Mouse (Mus musculus): Measurements from ENCODE around the gene Krit1.
"Not testable (repeated sequence)": the region's sequence is repeated elsewhere in the genome, so short reads cannot be mapped to it uniquely, and the experiment has no call there.

Krit1 gene

GRCm38 (mm10) chr5:3802433-3803291 lies at the start of gene Krit1, which contains the start of gene Ankib1:
Gene Krit1, plus strand, starts transcription at chr5:3803184.
Gene Ankib1, minus strand, starts transcription at chr5:3802925.
- peak; percentile 82 for DNase-seq (ENCODE audit: low read depth, low spot score)

DNA sequence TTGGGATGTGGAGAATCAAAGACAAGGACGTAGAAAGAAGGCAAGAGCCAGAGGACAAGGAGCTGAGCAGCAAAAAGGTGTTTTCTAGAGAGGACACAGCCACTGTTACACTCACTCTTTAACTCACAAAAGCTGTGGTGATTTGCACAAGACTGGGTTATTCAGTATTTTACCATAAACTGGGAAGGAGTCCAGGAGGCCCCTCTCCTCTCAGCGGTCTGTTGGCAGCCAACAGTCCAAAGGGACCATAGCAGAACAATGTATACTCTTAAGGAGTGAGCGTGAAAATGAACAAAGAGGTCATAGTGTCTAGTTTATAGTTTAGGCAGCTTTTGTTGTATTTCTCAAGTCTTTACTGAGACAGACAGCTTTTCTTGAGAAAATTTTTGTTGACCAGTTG lies 31.5 kb upstream of the Krit1 start:
- DNase-seq (ENCODE audit: low read depth, low spot score) = no peak

DNA sequence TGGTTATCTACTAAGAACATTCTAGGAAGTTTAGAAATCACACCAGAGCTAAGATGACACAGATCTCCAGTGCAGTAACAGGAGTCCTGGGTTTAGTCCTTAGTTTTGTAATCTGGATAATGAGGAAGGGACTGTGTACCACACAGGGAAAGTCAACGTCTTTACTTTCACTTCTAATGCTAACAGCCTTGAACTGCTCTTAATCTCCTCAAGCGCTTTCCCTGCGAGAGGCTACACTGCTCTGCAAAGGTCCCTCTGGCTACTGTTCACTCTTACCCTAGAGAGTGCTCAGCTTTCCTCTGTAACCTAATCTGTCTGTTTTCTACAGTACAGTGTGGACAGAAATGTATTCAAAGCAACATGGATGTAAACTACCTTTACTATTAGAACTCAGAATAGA lies 31.0 kb upstream of the Krit1 start:
- DNase-seq (ENCODE audit: low read depth, low spot score) = no peak

GRCm38 (mm10) chr5:3782670-3783069 lies 20.3 kb upstream of the Krit1 start:
- DNase-seq (ENCODE audit: low read depth, low spot score) = no peak

- no peak for DNase-seq (ENCODE audit: low read depth, low spot score)
These were observed 18.9 kb upstream of the Krit1 start for GRCm38 (mm10) chr5:3783947-3784681.

DNA sequence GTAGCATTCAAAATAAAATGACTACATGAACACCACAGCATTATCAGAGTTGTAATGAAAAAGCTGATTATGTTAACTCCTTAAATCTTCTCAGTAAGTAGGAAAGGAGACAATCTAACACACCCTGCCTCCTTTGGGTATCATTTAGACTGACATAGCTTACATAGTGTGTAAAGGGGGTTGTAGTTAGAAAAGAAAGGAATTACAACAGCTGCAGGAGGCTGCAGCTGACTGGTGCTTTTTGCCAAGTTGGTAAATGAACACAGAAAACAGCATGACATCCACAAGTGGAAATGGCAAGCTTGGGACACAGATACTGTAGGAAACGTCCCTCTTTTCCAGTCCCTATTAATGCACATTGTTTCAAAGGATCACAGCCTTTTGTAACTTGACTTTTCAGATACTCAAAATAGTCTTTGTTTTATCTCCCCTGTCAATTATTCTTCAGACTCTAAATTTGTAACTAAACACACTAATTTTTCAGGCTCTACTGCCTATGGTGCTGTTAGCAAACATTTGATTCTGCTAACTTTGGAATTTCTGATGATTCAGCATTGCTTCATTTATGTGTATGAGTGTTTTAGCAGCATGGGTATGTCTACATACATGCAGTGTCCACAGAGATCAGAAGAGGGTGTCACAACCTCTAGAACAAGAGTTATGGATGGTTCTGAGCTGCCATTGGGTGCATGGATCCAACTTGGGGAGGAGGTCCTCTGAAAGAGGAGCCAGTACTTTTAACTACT lies 18.1 kb upstream of the Krit1 start:
- DNase-seq (ENCODE audit: low read depth, low spot score) = no peak

- no peak for DNase-seq (ENCODE audit: low read depth, low spot score)
These were observed 15.4 kb upstream of the Krit1 start for GRCm38 (mm10) chr5:3787548-3787947.

DNA sequence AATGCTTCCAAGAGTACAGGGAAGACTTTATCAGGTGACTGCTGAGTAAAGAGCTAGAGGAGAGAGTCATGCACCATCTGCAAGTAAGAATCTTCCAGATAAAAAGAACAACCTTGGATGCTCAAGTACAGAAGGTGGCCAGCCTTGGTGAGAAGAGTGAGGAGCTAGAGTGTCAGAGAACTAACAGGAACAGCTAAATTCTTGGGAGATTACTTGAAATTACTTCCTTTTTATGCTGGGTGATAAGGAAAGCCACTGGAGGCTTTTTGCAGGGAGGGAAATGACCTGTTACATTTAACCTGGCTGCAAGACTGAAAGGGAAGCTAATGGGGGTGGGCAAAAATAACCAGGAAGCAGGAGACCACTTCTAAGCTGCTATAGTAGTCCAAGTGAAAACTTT lies 11.9 kb upstream of the Krit1 start:
- no peak for DNase-seq (ENCODE audit: low read depth, low spot score)

GRCm38 (mm10) chr5:3797101-3797500 lies 5.9 kb upstream of the Krit1 start:
- not testable (repeated sequence) for DNase-seq (ENCODE audit: low read depth, low spot score)

- DNase-seq (ENCODE audit: low read depth, low spot score) = not testable (repeated sequence)
These were observed 4.3 kb upstream of the Krit1 start for GRCm38 (mm10) chr5:3798656-3799055.

DNA sequence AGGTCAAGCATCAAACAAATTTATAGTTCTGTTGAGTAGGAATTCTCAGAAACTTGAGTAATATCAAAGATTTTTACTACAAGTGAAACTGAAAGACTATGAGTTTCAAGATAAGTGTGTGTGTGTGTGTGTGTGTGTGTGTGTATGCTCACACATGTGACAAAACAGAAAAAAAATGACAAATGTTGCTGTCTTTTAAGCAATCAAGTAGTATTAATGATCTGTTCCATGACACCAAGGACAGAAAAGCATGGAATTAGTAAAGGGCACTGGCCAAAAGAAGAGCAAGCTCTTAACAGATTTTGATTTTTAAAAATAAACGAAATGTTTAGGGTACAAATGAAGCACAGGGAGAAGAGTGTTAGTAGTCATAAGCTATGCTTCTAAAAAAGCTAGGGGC lies 2.9 kb upstream of the Krit1 start:
- DNase-seq (ENCODE audit: low read depth, low spot score) = no peak

GRCm38 (mm10) chr5:3800881-3801280 lies 2.1 kb upstream of the Krit1 start:
- DNase-seq (ENCODE audit: low read depth, low spot score) = no peak

DNA sequence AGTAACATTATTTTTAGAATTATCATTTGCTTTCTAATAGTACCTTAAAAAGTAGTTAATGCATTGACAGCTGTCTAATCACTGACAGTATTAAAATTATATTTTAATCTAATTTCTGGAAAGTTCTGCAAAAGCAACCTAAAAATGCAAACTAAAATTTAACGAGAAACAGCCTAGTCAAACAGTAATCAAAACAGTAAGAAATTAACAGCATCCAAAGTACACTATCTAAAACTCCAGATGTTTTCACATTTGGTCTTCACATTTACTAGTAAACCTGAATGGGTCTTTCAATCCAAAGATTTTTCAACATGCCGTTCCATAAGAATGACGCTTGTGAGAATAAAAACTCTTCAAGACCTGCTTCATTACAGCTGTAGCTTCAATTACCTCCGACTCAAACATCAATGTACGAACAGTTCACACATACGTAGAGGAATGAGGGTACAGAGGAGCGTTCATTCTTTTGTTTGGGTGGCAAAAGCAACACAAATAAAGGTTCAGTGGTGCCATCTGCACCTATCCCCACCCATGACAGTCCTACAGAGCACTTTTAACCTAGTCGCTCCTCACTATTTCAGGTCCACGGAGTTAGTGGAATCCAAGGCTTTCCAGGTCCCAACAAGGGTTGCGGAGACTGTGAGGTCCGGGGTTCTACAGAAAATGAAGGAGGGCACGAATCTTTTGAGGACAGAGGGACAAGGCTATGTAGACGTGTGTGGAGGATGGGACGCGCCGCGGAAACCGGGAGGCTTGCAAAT lies 1.1 kb upstream of the Krit1 start:
- peak; percentile 3 for DNase-seq (ENCODE audit: low read depth, low spot score)

DNA sequence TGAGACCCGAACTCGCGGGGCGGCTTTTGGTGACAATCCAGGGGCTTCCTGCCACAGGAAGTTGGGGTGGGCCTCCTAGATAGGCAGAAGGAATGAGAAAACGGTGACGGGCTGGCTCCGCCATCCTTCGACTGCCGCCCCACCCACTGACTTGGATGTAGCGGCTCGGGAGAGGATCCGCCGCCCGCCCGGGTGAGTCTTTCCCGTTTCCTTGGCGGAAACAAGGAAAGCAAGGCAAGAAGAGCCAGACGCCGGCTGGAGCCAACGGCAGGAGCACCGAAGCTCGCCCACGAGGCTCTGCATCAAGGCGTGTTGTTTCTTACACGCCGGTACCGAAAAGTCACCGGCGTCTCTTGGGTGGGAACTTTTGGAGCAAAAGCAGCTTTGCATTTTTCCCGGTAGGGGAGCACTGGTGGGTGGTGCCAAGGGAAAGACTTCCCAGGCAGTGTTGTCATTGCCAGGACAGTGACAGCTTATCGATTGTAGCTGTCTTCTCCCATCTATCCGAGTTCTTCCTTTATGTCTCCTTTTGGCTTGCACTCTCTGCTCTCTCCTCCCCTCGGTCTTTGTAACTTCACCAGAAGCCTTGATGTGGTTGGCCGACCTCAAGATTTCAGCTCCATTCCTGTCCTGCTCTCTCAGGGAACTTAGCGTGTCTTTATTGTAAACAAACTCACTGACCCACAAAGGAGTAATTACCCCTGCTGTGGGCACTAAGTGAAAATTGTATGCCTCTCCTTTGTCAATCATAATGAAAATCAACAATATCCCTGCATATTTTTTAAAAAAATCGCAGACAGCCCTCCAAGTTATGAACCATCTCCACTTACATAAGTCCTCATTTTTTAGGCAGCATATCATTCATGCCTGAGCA lies 545 bp downstream of the Krit1 start:
- DNase-seq (ENCODE audit: low read depth, low spot score) = peak; percentile 6

DNA sequence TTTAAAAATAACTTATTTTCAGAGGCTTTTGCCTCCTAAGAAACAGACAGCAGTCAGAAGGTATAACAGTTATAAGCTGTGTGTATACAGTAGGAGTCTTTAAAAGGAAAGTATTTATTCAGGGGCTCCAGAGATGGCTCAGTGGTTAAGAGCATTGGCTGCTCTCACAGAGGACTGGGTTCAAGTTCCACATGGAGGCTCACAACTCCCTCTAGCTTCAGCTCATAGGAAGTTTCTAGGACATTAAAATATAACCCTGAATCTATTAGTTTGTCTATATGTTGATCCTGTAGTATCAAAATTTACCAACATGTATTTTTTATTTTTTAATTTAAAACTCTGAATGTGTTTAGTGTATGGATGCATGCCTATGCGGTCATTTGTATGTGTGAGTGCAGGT lies 5.5 kb downstream of the Krit1 start:
- no peak for DNase-seq (ENCODE audit: low read depth, low spot score)

- no peak for DNase-seq (ENCODE audit: low read depth, low spot score)
These were observed 31.1 kb downstream of the Krit1 start for GRCm38 (mm10) chr5:3834107-3834506.

DNA sequence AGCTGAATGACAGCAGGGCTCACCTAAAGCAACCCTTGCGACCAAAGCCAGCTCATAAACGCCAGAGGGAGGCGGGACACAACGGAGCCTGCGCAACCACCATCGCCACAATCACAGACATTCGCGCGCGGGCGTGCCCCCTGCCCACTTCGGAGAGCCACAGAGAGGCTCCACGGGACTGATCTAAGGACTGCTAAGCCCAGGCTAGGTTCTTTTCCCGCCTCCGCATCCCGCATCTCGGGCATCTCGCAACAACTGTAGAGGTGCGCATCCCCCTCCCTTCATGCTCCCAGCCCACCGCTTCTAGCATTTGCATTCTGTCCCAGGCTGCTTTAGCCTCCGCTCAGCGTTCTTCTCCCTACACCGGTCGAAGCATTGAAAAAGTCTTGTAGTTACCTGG lies 42.0 kb downstream of the Krit1 start, which contains the start of gene Lrrd1:
TSS of gene Lrrd1 (plus strand) at position 148 of the 400 bp plus-strand sequence.
- DNase-seq (ENCODE audit: low read depth, low spot score) = no peak

GRCm38 (mm10) chr5:3870161-3870560 lies 67.2 kb downstream of the Krit1 start:
- no peak for DNase-seq (ENCODE audit: low read depth, low spot score)

DNA sequence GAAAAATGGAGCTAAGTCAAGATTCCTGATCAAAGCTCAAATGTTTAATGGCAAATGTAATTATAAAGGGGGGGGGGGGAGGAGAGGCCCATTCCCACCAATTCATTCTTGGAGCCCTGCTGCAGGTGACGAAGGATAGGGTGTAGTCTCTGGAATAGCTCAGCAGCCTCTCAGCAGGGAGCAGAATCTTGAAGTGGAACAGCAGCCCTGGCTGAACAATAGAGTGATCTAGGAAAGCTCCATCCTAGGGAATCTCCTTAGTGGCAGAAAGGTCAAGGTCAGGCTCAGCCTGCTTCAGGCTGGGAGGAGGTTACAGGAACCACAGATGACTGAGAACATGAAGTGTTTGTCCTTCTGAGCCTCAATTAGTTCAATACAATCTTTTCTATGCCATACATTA lies 69.4 kb downstream of the Krit1 start:
- DNase-seq (ENCODE audit: low read depth, low spot score) = no peak

DNA sequence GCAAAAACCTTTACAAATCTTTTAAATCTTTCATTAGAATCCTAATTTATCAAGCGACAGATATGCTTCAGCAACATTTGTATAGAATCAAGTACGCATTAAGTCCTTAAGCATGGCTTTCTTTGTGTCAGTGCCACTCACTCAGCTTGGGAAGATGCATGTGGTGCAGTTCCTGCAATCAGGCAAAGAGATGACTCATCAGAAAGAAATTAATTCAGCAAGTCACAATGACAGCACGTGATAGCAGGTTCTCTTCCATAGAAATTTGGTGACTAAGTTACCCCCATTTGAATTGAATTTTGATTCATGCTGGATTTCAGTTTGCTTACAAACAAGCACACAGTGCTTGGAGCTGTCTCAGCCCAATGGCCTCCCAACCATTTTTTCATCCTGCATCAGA lies 70.5 kb downstream of the Krit1 start:
- no peak for DNase-seq (ENCODE audit: low read depth, low spot score)

Data from retina, postnatal 7 days (tissue).